Mouse (Mus musculus): ENCODE results near the gene Slc7a1. TPM values are rescaled to one million over a fixed set of nuclear protein-coding genes. Genes with fewer than 3 reads are reported as not detected.

Gene Slc7a1
- polyA plus RNA-seq, 1 experiment from 2014 or later: 12.3 TPM

DNA sequence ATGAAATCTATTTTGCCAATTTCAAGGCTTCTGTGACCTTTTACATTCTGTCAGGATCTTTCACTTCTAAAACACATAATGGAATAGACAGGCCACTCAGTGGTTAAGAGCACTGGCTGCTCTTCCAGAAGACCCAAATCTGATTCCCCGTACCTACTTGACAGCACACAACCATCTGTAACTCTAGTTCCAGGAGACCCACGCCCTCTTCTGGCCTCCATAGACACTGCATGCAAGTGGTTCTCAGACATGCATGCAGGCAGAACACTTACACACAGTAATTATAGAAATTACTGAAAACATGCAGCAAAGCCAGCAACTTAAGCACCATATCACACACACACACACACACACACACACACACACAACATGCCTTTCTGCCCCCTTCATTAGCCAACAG lies 87.3 kb downstream of the Slc7a1 start:
- no peak for TF ChIP-seq CTCF (IDR thresholded peaks at IDR 0.05; ENCODE audit: low read depth)
- no peaks in the 10 kb centered on the region for H3K9me3 ChIP-seq (replicated peaks; ENCODE audit: low read length)
- WGBS: 52% methylated on average over 2 of the region's 2 CpGs
- H3K4me2 ChIP-seq (ENCODE audit: low read length): no peak overlapping the region
- H3K4me1 ChIP-seq (replicated peaks; ENCODE audit: insufficient read depth, low read length): no peaks in the 10 kb centered on the region
- H3K27me3 ChIP-seq (ENCODE audit: insufficient read depth, low read length): no peaks in the 10 kb centered on the region
- ATAC-seq (replicated peaks; ENCODE audit: low FRiP score, low read depth): no peak
- H3K27ac ChIP-seq: no peak overlapping the region
- no peak overlapping the region for H3K4me3 ChIP-seq (replicated peaks; ENCODE audit: low read depth, low read length)
- H3K9ac ChIP-seq (ENCODE audit: low read depth, low read length): no peak overlapping the region
- no peaks in the 10 kb centered on the region for H3K36me3 ChIP-seq (ENCODE audit: insufficient read depth, low read length)
- no peak for DNase-seq (ENCODE audit: low spot score)

DNA sequence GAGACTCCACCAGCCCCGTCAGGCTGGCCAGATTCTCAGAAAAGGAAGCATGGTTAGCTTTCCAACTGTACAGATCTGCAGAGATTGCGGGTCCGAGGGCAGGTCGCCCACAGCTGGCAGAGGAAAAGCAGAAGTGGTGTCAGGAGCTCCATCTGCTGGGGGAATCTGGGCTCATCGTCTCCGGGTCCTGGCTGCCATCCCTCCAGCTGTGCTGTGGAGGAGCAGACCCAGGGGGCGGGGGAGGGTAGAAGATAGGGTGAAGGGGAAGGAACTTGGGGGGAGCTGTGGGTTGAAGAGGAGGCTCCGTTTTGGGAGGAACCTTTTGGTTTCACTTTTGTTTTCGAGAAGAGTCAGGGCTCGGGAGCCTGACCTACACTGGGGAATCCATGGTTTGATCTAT lies 88.9 kb downstream of the Slc7a1 start:
- no peak overlapping the region for H3K9ac ChIP-seq (ENCODE audit: low read depth, low read length)
- WGBS: 59% methylated on average over 10 of the region's 10 CpGs
- ATAC-seq (replicated peaks; ENCODE audit: low FRiP score, low read depth) (no peak), DNase-seq (ENCODE audit: low spot score) (peak; percentile 37)
- no peak overlapping the region for H3K27ac ChIP-seq
- no peaks in the 10 kb centered on the region for H3K9me3 ChIP-seq (replicated peaks; ENCODE audit: low read length)
- H3K27me3 ChIP-seq (ENCODE audit: insufficient read depth, low read length): no peaks in the 10 kb centered on the region
- TF ChIP-seq CTCF (IDR thresholded peaks at IDR 0.05; ENCODE audit: low read depth): peak; percentile 45
- 0 out of 2 replicates have a peak overlapping the region, but pooled peaks have one; percentile 11 for H3K4me3 ChIP-seq (replicated peaks; ENCODE audit: low read depth, low read length)
- H3K4me2 ChIP-seq (ENCODE audit: low read length): no peak overlapping the region
- no peaks in the 10 kb centered on the region for H3K4me1 ChIP-seq (replicated peaks; ENCODE audit: insufficient read depth, low read length)
- H3K36me3 ChIP-seq (ENCODE audit: insufficient read depth, low read length): no peaks in the 10 kb centered on the region

DNA sequence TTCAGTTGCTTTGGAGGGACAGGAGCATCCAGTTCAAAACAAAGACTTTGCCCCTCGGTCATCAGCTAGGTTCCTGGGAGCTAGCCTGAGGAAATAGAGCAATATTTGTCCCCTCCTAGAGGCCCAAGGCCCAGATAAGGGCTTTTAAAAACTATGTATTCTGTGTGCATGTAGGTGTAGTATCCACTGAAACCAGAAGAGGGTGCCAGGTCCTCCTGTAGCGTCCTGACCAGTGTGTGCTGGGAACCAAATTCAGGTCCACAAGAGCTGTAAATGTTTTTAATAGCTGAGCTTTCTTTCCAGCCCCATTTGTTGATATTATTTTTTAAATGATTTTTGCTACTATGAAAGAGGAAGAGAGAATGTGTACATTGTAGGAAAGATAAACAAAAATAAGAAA lies 95.6 kb downstream of the Slc7a1 start:
- Histone ChIP-seq H3K4me2 (ENCODE audit: low read length) (no peak overlapping the region), H3K36me3 (ENCODE audit: insufficient read depth, low read length) (no peaks in the 10 kb centered on the region), H3K27ac (no peak overlapping the region), H3K4me1 (replicated peaks; ENCODE audit: insufficient read depth, low read length) (no peaks in the 10 kb centered on the region), H3K4me3 (replicated peaks; ENCODE audit: low read depth, low read length) (no peak overlapping the region), H3K9me3 (replicated peaks; ENCODE audit: low read length) (no peaks in the 10 kb centered on the region), H3K9ac (ENCODE audit: low read depth, low read length) (no peak overlapping the region), H3K27me3 (ENCODE audit: insufficient read depth, low read length) (no peaks in the 10 kb centered on the region)
- DNase-seq (ENCODE audit: low spot score) (no peak), ATAC-seq (replicated peaks; ENCODE audit: low FRiP score, low read depth) (no peak)
- no peak for TF ChIP-seq CTCF (IDR thresholded peaks at IDR 0.05; ENCODE audit: low read depth)
- WGBS: 93% methylated on average over 2 of the region's 2 CpGs

DNA sequence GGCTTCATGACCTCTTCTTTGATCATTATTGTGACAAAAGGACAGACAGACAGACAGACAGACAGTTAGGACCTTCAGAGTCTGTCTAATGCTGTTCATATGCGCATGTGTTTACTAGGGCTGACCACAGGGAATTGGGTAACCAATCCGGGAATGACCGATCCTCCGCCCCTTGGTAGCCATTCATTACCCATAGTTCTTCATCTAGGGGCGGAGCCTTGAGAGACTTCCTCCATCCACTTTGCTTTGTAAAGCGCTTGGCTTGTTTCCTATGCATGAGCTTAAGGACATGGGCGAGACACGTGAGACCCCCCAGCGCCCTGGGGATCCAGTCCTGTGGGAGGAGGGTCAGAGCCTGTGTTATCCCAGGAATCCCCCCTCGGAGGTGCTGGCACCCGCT lies 96.7 kb downstream of the Slc7a1 start:
- ATAC-seq (replicated peaks; ENCODE audit: low FRiP score, low read depth) (no peak), DNase-seq (ENCODE audit: low spot score) (no peak)
- no peak for TF ChIP-seq CTCF (IDR thresholded peaks at IDR 0.05; ENCODE audit: low read depth)
- Histone ChIP-seq H3K4me2 (ENCODE audit: low read length) (no peak overlapping the region), H3K9me3 (replicated peaks; ENCODE audit: low read length) (no peaks in the 10 kb centered on the region), H3K27ac (no peak overlapping the region), H3K27me3 (ENCODE audit: insufficient read depth, low read length) (no peaks in the 10 kb centered on the region), H3K36me3 (ENCODE audit: insufficient read depth, low read length) (no peaks in the 10 kb centered on the region), H3K9ac (ENCODE audit: low read depth, low read length) (no peak overlapping the region), H3K4me3 (replicated peaks; ENCODE audit: low read depth, low read length) (no peak overlapping the region), H3K4me1 (replicated peaks; ENCODE audit: insufficient read depth, low read length) (no peaks in the 10 kb centered on the region)
- WGBS: 87% methylated on average over 11 of the region's 11 CpGs

DNA sequence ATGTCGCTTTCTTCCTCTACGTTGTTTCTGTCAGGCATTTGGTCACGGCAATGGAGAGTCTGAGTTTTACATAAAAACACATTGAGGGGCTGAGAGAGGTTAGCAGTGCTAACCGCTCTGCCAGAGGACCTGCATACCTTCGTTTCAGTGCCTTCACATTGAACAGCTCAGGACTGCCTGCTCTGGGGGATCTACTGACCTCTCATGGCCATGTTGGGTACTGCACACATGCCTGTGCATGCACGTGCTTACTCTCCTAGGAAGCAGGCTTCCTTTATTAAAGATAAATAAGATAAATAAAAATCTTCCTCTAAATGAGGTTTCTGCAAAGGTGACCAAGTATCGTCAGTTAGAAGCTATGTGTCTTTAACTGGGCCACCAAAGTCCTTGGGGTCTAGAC lies 106.4 kb downstream of the Slc7a1 start:
- no peak for ATAC-seq (replicated peaks; ENCODE audit: low FRiP score, low read depth)
- no peak overlapping the region for H3K4me3 ChIP-seq (replicated peaks; ENCODE audit: low read depth, low read length)
- no peak overlapping the region for H3K4me2 ChIP-seq (ENCODE audit: low read length)
- H3K4me1 ChIP-seq (replicated peaks; ENCODE audit: insufficient read depth, low read length): no peaks in the 10 kb centered on the region
- H3K36me3 ChIP-seq (ENCODE audit: insufficient read depth, low read length): no peaks in the 10 kb centered on the region
- 84% methylated on average over 7 of the region's 7 CpGs for WGBS
- no peaks in the 10 kb centered on the region for H3K27me3 ChIP-seq (ENCODE audit: insufficient read depth, low read length)
- TF ChIP-seq CTCF (IDR thresholded peaks at IDR 0.05; ENCODE audit: low read depth): peak; percentile 60
- H3K27ac ChIP-seq: no peak overlapping the region
- H3K9me3 ChIP-seq (replicated peaks; ENCODE audit: low read length): no peaks in the 10 kb centered on the region
- DNase-seq (ENCODE audit: low spot score): no peak
- H3K9ac ChIP-seq (ENCODE audit: low read depth, low read length): no peak overlapping the region

DNA sequence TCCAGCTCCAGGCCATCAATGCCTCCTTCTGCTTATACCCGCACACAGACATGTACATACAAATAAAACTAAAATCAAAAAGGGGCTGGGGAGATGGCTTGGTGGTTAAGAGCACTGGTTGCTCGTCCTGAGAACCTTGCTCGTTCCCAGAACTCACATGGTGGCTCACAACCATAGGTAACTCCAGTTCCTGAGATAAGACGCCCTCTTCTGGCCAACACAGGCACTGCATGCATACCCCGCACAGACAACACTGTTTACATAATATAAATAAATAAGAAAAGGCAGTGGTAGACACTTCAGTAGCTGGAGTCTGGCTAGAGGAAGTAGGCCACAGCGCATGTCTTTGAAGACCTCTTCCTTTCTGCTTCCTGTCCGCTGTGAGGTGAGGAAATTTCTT lies 106.8 kb downstream of the Slc7a1 start:
- no peaks in the 10 kb centered on the region for H3K27me3 ChIP-seq (ENCODE audit: insufficient read depth, low read length)

DNA sequence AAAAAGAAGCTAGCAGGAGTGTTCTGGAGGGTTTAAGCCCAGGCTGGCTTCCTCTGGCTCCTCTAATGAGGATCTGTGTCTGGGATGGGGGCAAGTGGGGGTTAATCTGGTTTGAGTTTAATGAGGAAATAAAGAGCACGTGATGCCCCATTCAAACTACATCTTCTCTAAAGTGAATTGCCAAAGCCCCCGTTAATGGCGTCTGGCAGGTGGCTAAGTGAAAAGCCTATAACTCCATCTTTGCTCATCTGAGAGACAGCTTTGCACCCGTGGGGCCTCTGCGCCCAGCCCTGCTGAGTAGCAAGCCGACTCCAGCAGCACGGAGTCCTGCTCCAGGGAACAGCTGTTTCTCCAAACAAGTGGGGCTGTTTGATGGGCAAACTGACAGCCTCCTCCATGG lies 109.8 kb downstream of the Slc7a1 start:
- TF ChIP-seq CTCF (IDR thresholded peaks at IDR 0.05; ENCODE audit: low read depth): no peak
- no peak for DNase-seq (ENCODE audit: low spot score)
- Histone ChIP-seq H3K9me3 (replicated peaks; ENCODE audit: low read length) (no peaks in the 10 kb centered on the region), H3K4me2 (ENCODE audit: low read length) (no peak overlapping the region), H3K4me1 (replicated peaks; ENCODE audit: insufficient read depth, low read length) (no peaks in the 10 kb centered on the region), H3K4me3 (replicated peaks; ENCODE audit: low read depth, low read length) (no peak overlapping the region), H3K9ac (ENCODE audit: low read depth, low read length) (no peak overlapping the region), H3K27ac (no peak overlapping the region), H3K36me3 (ENCODE audit: insufficient read depth, low read length) (no peaks in the 10 kb centered on the region), H3K27me3 (ENCODE audit: insufficient read depth, low read length) (no peaks in the 10 kb centered on the region)
- WGBS: 73% methylated on average over 7 of the region's 7 CpGs
- no peak for ATAC-seq (replicated peaks; ENCODE audit: low FRiP score, low read depth)

More for the DNA sequence above, 106.8 kb downstream of the Slc7a1 start:
- H3K36me3 ChIP-seq (ENCODE audit: insufficient read depth, low read length): no peaks in the 10 kb centered on the region
- no peak for DNase-seq (ENCODE audit: low spot score)
- H3K4me3 ChIP-seq (replicated peaks; ENCODE audit: low read depth, low read length): no peak overlapping the region
- H3K9ac ChIP-seq (ENCODE audit: low read depth, low read length): no peak overlapping the region
- H3K4me2 ChIP-seq (ENCODE audit: low read length): no peak overlapping the region
- TF ChIP-seq CTCF (IDR thresholded peaks at IDR 0.05; ENCODE audit: low read depth): no peak
- 87% methylated on average over 7 of the region's 7 CpGs for WGBS
- no peak for ATAC-seq (replicated peaks; ENCODE audit: low FRiP score, low read depth)
- no peak overlapping the region for H3K27ac ChIP-seq
- H3K4me1 ChIP-seq (replicated peaks; ENCODE audit: insufficient read depth, low read length): no peaks in the 10 kb centered on the region
- no peaks in the 10 kb centered on the region for H3K9me3 ChIP-seq (replicated peaks; ENCODE audit: low read length)

Measured in kidney, postnatal 0 days (tissue).